Mouse (Mus musculus) hindbrain, postnatal 0 days (tissue): Measurements from ENCODE around the gene Ccdc85c. TPM values are rescaled to one million over a fixed set of nuclear protein-coding genes. Genes with fewer than 3 reads are reported as not detected.
A peak's percentile ranks its signal among the peaks of the same experiment; 100 is the strongest.

Source experiments
- ATAC-seq: fragments of 200-750 bp; cut with Nextera tagmentation; 2 replicates; pipeline ENCODE4 v1.8.0; 2017; ENCODE audit warnings: mild to moderate bottlenecking, moderate TSS enrichment, moderate library complexity
- DNase-seq: peaks from one replicate; pipeline ENCODE4 v3.0.0-alpha.2; 2015; ENCODE audit warnings: low spot score
- H3K27ac ChIP-seq: fragments of 300-500 bp; sonication (generic); 2 replicates; pipeline ENCODE4 v1.5.1; 2014; ENCODE audit warnings: mild to moderate bottlenecking
- H3K27me3 ChIP-seq: fragments of 300-500 bp; sonication (generic); 2 replicates; pipeline ENCODE4 v1.6.1; 2014; ENCODE audit warnings: low read length, mixed read lengths; ENCODE audit not compliant: insufficient read depth
- H3K36me3 ChIP-seq: fragments of 300-500 bp; sonication (generic); 2 replicates; pipeline ENCODE4 v1.6.1; 2014; ENCODE audit warnings: low read length, mixed read lengths; ENCODE audit not compliant: insufficient read depth
- H3K4me1 ChIP-seq: fragments of 300-500 bp; sonication (generic); 2 replicates; pipeline ENCODE4 v1.6.1; 2014; ENCODE audit warnings: antibody characterized with exemption, low read length, mixed read lengths; ENCODE audit not compliant: insufficient read depth
- H3K4me2 ChIP-seq: fragments of 300-500 bp; sonication (generic); 2 replicates; pipeline ENCODE4 v1.6.1; 2014; ENCODE audit warnings: low read depth, mild to moderate bottlenecking, low read length, moderate library complexity, mixed read lengths
- H3K4me3 ChIP-seq: fragments of 300-500 bp; sonication (generic); 2 replicates; pipeline ENCODE4 v1.5.1; 2014; ENCODE audit warnings: low read length
- H3K9ac ChIP-seq: fragments of 300-500 bp; sonication (generic); replicated peaks from 2 replicates; pipeline ENCODE4 v1.6.1; 2014; ENCODE audit warnings: mild to moderate bottlenecking, low read length, moderate library complexity, mixed read lengths
- H3K9me3 ChIP-seq: fragments of 300-500 bp; sonication (generic); 2 replicates; pipeline ENCODE4 v1.6.1; 2016; ENCODE audit warnings: low read length, mixed read lengths
- CTCF ChIP-seq: IDR thresholded peaks from 2 replicates; pipeline ENCODE4 v1.5.1; 2016; ENCODE audit warnings: antibody characterized with exemption, control low read depth, low read depth
- WGBS: fragments of 180-500 bp; shearing (Covaris S2); extraction: QIAGEN DNeasy Blood & Tissue Kit; methylation state at CpG from one replicate; pipeline ENCODE4 v1.1.7; 2014; 5-methylcytosine and 5-hydroxymethylcytosine counted together
- polyA plus RNA-seq: library from polyadenylated mRNA; unstranded; fragments of >200 nt; fragmentation: Nextera tagmentation; extraction: Ambion mirVana; gene quantifications from 2 replicates; pipeline ENCODE4 v1.2.1, GENCODE M21; 2015
- total RNA-seq: library from RNA; depleted of rRNA; stranded (reverse); fragments of >200 nt; gene quantifications from 2 replicates; pipeline ENCODE4 v1.2.3, GENCODE M21; 2014

The Ccdc85c gene
- total and polyA plus RNA-seq, 2 experiments from 2014 or later = 17.0 to 94.7 TPM

DNA sequence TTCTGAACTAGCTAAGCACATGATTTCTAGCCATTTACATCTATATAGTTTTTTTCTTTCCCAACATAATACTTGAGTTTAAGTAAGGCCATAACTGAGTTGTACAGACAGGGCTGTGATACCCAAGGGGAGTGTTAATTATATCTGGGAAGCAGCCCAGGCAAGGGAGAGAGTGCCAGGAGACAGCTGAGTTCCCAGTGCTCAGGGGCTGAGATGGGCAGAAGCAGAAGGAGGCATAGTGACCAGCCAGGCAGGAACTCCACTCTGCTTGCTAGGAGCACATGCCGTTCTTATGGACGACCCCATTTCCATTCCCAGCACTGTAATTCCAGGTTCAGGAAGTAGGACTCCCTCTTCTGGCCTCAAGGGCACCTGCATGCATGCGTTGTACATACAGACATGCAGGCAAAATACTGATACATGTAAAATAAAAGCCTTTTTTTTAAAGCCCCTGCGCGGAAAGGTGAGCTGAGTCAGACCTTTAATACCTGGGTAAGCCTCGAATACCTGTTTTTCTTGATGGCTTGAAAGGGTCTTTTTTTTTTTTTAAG, 87.6 kb downstream of the Ccdc85c start:
- ATAC-seq = no peak
- H3K4me3 ChIP-seq = no peak overlapping the region
- DNase-seq = no peak
- peaks cover 50% of the 10 kb centered on the region; the same call in 1 of the 2 replicates for H3K36me3 ChIP-seq
- no peaks in the 10 kb centered on the region for H3K4me1 ChIP-seq
- H3K9me3 ChIP-seq = no peaks in the 10 kb centered on the region
- no peak overlapping the region for H3K9ac ChIP-seq
- no peak overlapping the region for H3K27ac ChIP-seq
- no peak overlapping the region for H3K4me2 ChIP-seq
- no peaks in the 10 kb centered on the region for H3K27me3 ChIP-seq
- 88% methylated on average over 6 of the region's 6 CpGs for WGBS
- TF ChIP-seq CTCF = peak; percentile 31

DNA sequence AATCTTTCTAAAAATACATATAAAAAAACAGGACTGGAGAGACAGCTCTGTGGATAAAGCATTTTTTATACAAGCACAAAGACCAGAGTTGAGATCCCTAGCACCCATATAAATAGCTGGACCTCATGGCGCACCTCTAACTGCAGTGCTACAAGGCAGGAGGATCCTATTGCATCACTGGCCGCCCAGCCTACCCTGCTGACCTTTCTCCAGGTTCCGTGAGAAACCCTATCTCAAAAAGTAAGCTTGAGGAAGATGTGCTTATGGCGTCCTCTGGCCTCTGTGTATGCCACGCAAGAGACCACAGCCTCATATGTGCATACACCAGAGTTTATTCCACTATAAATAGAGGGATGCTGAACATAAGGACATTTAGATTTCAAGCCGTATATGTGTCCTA, 93.5 kb downstream of the Ccdc85c start:
- Histone ChIP-seq H3K9ac (no peak overlapping the region), H3K36me3 (peaks cover 16% of the 10 kb centered on the region; the same call in 1 of the 2 replicates), H3K4me3 (no peak overlapping the region), H3K27me3 (no peaks in the 10 kb centered on the region), H3K4me1 (peaks cover 15% of the 10 kb centered on the region), H3K4me2 (no peak overlapping the region), H3K9me3 (no peaks in the 10 kb centered on the region), H3K27ac (no peak overlapping the region)
- DNase-seq (no peak), ATAC-seq (no peak)
- WGBS = 96% methylated on average over 6 of the region's 6 CpGs
- no peak for TF ChIP-seq CTCF

DNA sequence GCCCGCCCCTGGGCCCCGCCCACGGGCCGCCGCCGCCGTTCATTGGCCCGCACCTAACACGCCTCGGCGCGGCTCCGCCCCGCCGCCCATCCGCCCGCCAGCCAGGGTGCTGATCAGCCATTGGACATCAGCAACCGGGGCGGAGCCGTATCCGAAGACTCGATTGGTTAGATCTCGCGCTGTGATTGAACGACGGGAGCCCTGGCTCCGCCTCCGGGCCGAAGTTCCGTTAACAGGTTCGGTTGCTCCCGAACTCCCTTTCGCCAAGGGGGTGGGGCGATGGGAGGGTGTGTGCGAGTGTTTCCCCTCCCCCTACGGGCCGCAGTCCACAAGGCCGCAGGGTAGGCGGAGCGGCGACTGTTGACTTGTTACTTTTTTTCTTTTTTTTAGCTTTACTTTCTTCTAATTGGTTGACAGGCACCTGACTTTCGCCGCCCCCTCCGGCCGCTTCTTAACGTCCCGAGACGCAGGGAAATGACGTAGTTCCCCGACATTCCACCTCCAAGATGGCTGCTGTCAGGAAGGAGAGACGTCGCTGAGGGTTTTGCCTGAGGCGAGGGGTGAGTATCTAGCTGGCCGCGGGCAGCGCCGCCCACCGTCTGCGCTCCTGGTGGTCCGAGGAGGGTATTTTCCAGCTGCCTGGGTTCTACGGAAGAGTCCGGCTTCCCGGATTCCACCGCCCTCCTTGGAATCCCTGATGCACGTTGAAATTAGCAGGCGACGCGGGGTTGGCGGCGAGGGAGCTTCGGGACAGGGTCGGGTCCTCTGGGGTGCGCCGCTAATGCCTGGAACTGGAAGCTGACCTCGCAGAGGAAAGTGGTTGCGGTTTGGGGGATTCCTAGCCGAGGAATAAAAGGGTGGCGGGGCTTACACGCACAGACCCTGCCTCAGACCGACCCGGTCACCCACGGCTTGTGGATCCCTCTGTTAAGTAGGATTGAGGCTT, 95.6 kb downstream of the Ccdc85c start, which contains the start of gene Ccnk:
TSS of gene Ccnk (plus strand) at position 259 of the 946 bp plus-strand sequence.
- ATAC-seq (peak; percentile 99), DNase-seq (peak; percentile 100)
- H3K36me3 ChIP-seq = peaks cover 8% of the 10 kb centered on the region; the same call in 1 of the 2 replicates
- no peaks in the 10 kb centered on the region for H3K27me3 ChIP-seq
- H3K9ac ChIP-seq = peak within 1 kb of the TSS; percentile 95
- H3K4me1 ChIP-seq = peaks cover 15% of the 10 kb centered on the region
- no peaks in the 10 kb centered on the region for H3K9me3 ChIP-seq
- peak; percentile 53 for TF ChIP-seq CTCF
- WGBS = under 1% methylated on average over 80 of the region's 82 CpGs
- peak within 1 kb of the TSS; percentile 92 for H3K27ac ChIP-seq
- peak within 1 kb of the TSS; percentile 99 for H3K4me3 ChIP-seq
- peak within 1 kb of the TSS; percentile 99 for H3K4me2 ChIP-seq

DNA sequence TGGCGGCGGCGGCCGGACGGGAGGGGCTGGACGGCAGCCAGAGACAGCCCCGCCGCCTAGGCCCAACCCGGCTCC, 96.1 kb downstream of the Ccdc85c start, which contains the start of gene Setd3:
TSS of gene Setd3 (minus strand) at position 69 of the 75 bp plus-strand sequence.
- no peaks in the 10 kb centered on the region for H3K27me3 ChIP-seq
- no peak for ATAC-seq
- 2% methylated on average over 9 of the region's 9 CpGs for WGBS

DNA sequence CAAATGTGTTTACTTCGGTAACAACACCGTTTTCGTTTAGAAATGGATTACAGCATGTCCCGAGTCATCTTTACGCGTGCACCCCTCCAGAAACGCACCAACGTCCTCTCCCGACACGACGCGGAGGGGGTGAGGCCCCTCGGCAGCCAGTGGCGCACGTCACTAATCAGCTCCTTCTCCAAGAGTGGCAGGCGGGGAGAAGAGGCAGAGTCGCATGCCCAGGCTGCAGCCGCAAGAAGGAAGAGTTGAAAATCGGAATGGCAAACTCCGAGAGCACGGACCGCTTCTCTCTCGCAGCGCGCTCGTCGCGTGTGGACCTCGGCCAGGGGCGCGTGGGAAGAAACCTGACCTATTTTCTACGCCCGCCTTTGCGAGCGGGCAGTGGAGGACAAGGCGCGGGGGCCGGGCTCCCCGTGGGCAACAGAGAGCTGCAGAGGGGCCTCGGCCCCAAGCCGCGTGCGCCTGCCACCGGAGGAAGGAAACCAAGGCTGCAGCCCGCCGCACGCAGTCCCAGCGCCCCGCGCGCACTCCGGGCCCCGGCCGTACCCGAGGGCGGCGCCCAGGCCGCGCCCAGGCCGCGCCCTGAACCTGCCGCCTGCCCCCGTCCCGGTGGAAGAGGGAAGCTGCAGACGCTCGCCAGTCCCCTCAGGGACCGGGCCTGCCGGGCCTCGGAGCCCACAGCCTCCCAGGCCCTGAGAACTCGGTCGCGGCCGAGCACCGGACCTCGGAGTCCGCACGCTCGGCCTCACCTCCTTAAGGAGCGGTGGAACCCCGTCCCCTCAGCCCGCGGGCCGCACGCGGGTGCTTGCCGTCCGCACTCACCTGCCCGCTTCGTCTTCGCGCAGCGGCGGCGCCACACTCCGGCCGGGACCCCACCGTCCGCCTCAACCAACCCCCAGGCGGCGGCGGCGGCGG, 96.6 kb downstream of the Ccdc85c start:
- H3K27ac ChIP-seq = peak overlapping the region; percentile 92
- ATAC-seq (peak; percentile 58), DNase-seq (peak; percentile 65)
- no peak for TF ChIP-seq CTCF
- H3K9ac ChIP-seq = peak overlapping the region; percentile 95
- peaks cover 8% of the 10 kb centered on the region; the same call in 1 of the 2 replicates for H3K36me3 ChIP-seq
- peak overlapping the region; percentile 99 for H3K4me3 ChIP-seq
- no peaks in the 10 kb centered on the region for H3K9me3 ChIP-seq
- WGBS = under 1% methylated on average over 78 of the region's 103 CpGs
- peaks cover 15% of the 10 kb centered on the region for H3K4me1 ChIP-seq
- no peaks in the 10 kb centered on the region for H3K27me3 ChIP-seq
- H3K4me2 ChIP-seq = peak overlapping the region; percentile 99

More for the DNA sequence above, 96.1 kb downstream of the Ccdc85c start, which contains the start of gene Setd3:
- H3K9ac ChIP-seq = peak within 1 kb of the TSS; percentile 95
- H3K4me2 ChIP-seq = peak within 1 kb of the TSS; percentile 99
- no peak for DNase-seq
- no peaks in the 10 kb centered on the region for H3K9me3 ChIP-seq
- peak within 1 kb of the TSS; percentile 99 for H3K4me3 ChIP-seq
- no peak for TF ChIP-seq CTCF
- peak within 1 kb of the TSS; percentile 92 for H3K27ac ChIP-seq
- peaks cover 15% of the 10 kb centered on the region for H3K4me1 ChIP-seq
- H3K36me3 ChIP-seq = peaks cover 8% of the 10 kb centered on the region; the same call in 1 of the 2 replicates

DNA sequence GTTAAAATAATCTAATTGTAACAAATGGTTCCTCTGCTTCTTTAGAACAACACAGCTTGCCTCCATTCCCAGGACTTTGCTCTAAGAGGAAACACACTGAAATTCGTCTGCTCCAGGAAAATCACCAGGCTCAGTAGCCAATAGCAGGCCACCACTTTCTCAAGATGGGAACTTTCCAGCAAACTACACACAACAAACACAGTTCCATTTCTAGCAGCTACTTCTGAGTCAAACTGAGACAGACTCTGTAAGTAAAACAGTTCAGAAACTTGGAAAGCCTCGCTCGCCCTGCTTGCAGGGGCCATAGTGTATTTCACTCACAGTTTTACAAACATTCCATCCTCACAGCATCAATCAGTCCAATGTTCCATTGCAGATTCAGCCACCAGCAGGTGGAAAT, 98.9 kb downstream of the Ccdc85c start:
- TF ChIP-seq CTCF = no peak
- Histone ChIP-seq H3K9ac (no peak overlapping the region), H3K27me3 (no peaks in the 10 kb centered on the region), H3K4me2 (no peak overlapping the region), H3K36me3 (no peaks in the 10 kb centered on the region), H3K9me3 (no peaks in the 10 kb centered on the region), H3K4me3 (no peak overlapping the region), H3K27ac (no peak overlapping the region), H3K4me1 (peaks cover 15% of the 10 kb centered on the region)
- ATAC-seq (no peak), DNase-seq (no peak)
- WGBS = 70% methylated on average over 3 of the region's 3 CpGs
